Mouse (Mus musculus) midbrain, embryonic 16.5 days (tissue): ENCODE data around the gene Atp6v0e2. TPM values are rescaled to one million over a fixed set of nuclear protein-coding genes. Genes with fewer than 3 reads are reported as not detected.

Experiments used
- ATAC-seq: fragments of 200-750 bp; cut with Nextera tagmentation; 2 replicates; pipeline ENCODE4 v1.8.0; 2017; ENCODE audit warnings: moderate TSS enrichment
- H3K27ac ChIP-seq: fragments of 300-500 bp; sonication (generic); 2 replicates; pipeline ENCODE4 v1.5.1; 2014; ENCODE audit warnings: mild to moderate bottlenecking, low read length, mixed read lengths
- H3K27me3 ChIP-seq: fragments of 300-500 bp; sonication (generic); 2 replicates; pipeline ENCODE4 v1.6.1; 2014; ENCODE audit warnings: low read depth, low read length, mixed read lengths; ENCODE audit not compliant: control insufficient read depth, insufficient read depth
- H3K36me3 ChIP-seq: fragments of 300-500 bp; sonication (generic); 2 replicates; pipeline ENCODE4 v1.6.1; 2014; ENCODE audit warnings: mild to moderate bottlenecking, low read length, moderate library complexity, mixed read lengths; ENCODE audit not compliant: control insufficient read depth, insufficient read depth
- H3K4me1 ChIP-seq: fragments of 300-500 bp; sonication (generic); 2 replicates; pipeline ENCODE4 v1.6.1; 2014; ENCODE audit warnings: mild to moderate bottlenecking, low read length, mixed read lengths; ENCODE audit not compliant: control insufficient read depth, insufficient read depth
- H3K4me2 ChIP-seq: fragments of 300-500 bp; sonication (generic); 2 replicates; pipeline ENCODE4 v1.6.1; 2014; ENCODE audit warnings: mild to moderate bottlenecking, low read length, mixed read lengths
- H3K4me3 ChIP-seq: fragments of 300-500 bp; sonication (generic); 2 replicates; pipeline ENCODE4 v1.5.1; 2014; ENCODE audit warnings: low read depth, mild to moderate bottlenecking, low read length, moderate library complexity, mixed read lengths
- H3K9ac ChIP-seq: fragments of 300-500 bp; sonication (generic); 2 replicates; pipeline ENCODE4 v1.6.1; 2014; ENCODE audit warnings: low read depth, low read length, mixed read lengths
- H3K9me3 ChIP-seq: fragments of 300-500 bp; sonication (generic); replicated peaks from 2 replicates; pipeline ENCODE4 v1.6.1; 2014; ENCODE audit warnings: mild to moderate bottlenecking, low read length, mixed read lengths; ENCODE audit not compliant: control insufficient read depth, poor library complexity, severe bottlenecking
- WGBS: fragments of 180-500 bp; shearing (Covaris S2); extraction: QIAGEN DNeasy Blood & Tissue Kit; methylation state at CpG from one replicate; pipeline ENCODE4 v1.1.7; 2014; 5-methylcytosine and 5-hydroxymethylcytosine counted together
- polyA plus RNA-seq: library from polyadenylated mRNA; unstranded; fragments of >200 nt; fragmentation: Nextera tagmentation; extraction: Ambion mirVana; gene quantifications from 2 replicates; pipeline ENCODE4 v1.2.1, GENCODE M21; 2015

Gene Atp6v0e2
- polyA plus RNA-seq, 1 experiment from 2014 or later: 362 TPM

GRCm38 (mm10) chr6:48579215-48579648, 41.8 kb downstream of the Atp6v0e2 start:
- H3K36me3 ChIP-seq: no peaks in the 10 kb centered on the region
- no peaks in the 10 kb centered on the region for H3K4me1 ChIP-seq
- H3K4me3 ChIP-seq: no peak overlapping the region
- H3K27me3 ChIP-seq: no peaks in the 10 kb centered on the region
- no peak for ATAC-seq
- no peak overlapping the region for H3K4me2 ChIP-seq
- H3K9ac ChIP-seq: no peak overlapping the region
- no peak overlapping the region for H3K27ac ChIP-seq
- WGBS: 45% methylated on average over 5 of the region's 5 CpGs
- H3K9me3 ChIP-seq: no peaks in the 10 kb centered on the region

- H3K27ac ChIP-seq: no peak overlapping the region
- no peak for ATAC-seq
Observed at GRCm38 (mm10) chr6:48581257-48581656, 43.8 kb downstream of the Atp6v0e2 start.

GRCm38 (mm10) chr6:48582037-48582436, 44.6 kb downstream of the Atp6v0e2 start:
- WGBS: 70% methylated on average over 3 of the region's 3 CpGs
- no peaks in the 10 kb centered on the region for H3K9me3 ChIP-seq
- no peak overlapping the region for H3K4me3 ChIP-seq
- no peaks in the 10 kb centered on the region for H3K36me3 ChIP-seq
- H3K9ac ChIP-seq: no peak overlapping the region
- no peaks in the 10 kb centered on the region for H3K27me3 ChIP-seq
- no peaks in the 10 kb centered on the region for H3K4me1 ChIP-seq
- no peak overlapping the region for H3K4me2 ChIP-seq
- H3K27ac ChIP-seq: no peak overlapping the region
- peak; percentile 32; the same call in 1 of the 2 replicates for ATAC-seq

More at GRCm38 (mm10) chr6:48581257-48581656, 43.8 kb downstream of the Atp6v0e2 start:
- H3K9ac ChIP-seq: no peak overlapping the region
- H3K4me1 ChIP-seq: no peaks in the 10 kb centered on the region
- no peak overlapping the region for H3K4me3 ChIP-seq
- 8% methylated on average over 3 of the region's 3 CpGs for WGBS
- H3K4me2 ChIP-seq: no peak overlapping the region
- no peaks in the 10 kb centered on the region for H3K27me3 ChIP-seq
- H3K9me3 ChIP-seq: no peaks in the 10 kb centered on the region
- H3K36me3 ChIP-seq: no peaks in the 10 kb centered on the region

GRCm38 (mm10) chr6:48589194-48589750, 51.9 kb downstream of the Atp6v0e2 start, which contains the start of gene Gm45021:
Gm45021 (plus strand) TSS chr6:48589610.
- Histone ChIP-seq H3K4me2 (no peak within 1 kb of the TSS), H3K27me3 (no peaks in the 10 kb centered on the region), H3K9me3 (no peaks in the 10 kb centered on the region), H3K27ac (no peak within 1 kb of the TSS), H3K4me1 (peaks cover 5% of the 10 kb centered on the region), H3K4me3 (no peak within 1 kb of the TSS), H3K9ac (no peak within 1 kb of the TSS), H3K36me3 (no peaks in the 10 kb centered on the region)
- ATAC-seq: no peak
- WGBS: 72% methylated on average over 6 of the region's 6 CpGs

Other genes starting within 250 kb of the Atp6v0e2 start
- gene Krba1, start 142.0 kb upstream of the Atp6v0e2 start, polyA plus RNA-seq: 28.1 and 30.3 TPM in 2 replicates
- gene Zfp467, start 91.8 kb upstream of the Atp6v0e2 start, polyA plus RNA-seq: 30.3 and 32.8 TPM in 2 replicates
- gene Sspo, start 89.4 kb upstream of the Atp6v0e2 start, polyA plus RNA-seq: 0.51 and 0.62 TPM in 2 replicates
- gene Lrrc61, start 17.2 kb downstream of the Atp6v0e2 start, polyA plus RNA-seq: 27.5 and 27.9 TPM in 2 replicates
- gene Rarres2, start 35.2 kb downstream of the Atp6v0e2 start, polyA plus RNA-seq: 5.3 and 5.7 TPM in 2 replicates
- gene Gm45021, start 52.0 kb downstream of the Atp6v0e2 start, polyA plus RNA-seq: not detected in 2 replicates
- 48.2 and 48.8 TPM in 2 replicates for gene Repin1, start 56.3 kb downstream of the Atp6v0e2 start, polyA plus RNA-seq
- not detected in 2 replicates for gene Gm44965, start 56.3 kb downstream of the Atp6v0e2 start, polyA plus RNA-seq
- 14.1 and 16.7 TPM in 2 replicates for gene Zfp775, start 64.4 kb downstream of the Atp6v0e2 start, polyA plus RNA-seq
- gene AI854703, start 89.1 kb downstream of the Atp6v0e2 start, polyA plus RNA-seq: 24.9 and 27.4 TPM in 2 replicates
- 0.37 and 0.48 TPM in 2 replicates for gene Gimap8, start 109.6 kb downstream of the Atp6v0e2 start, polyA plus RNA-seq
- 1.6 and 3.1 TPM in 2 replicates for gene Gimap9, start 138.5 kb downstream of the Atp6v0e2 start, polyA plus RNA-seq
- gene Gimap4, start 146.9 kb downstream of the Atp6v0e2 start, polyA plus RNA-seq: 0.88 and 1.0 TPM in 2 replicates
- 6.2 and 7.2 TPM in 2 replicates for gene Gimap6, start 170.6 kb downstream of the Atp6v0e2 start, polyA plus RNA-seq
- gene Gm28053, start 181.0 kb downstream of the Atp6v0e2 start, polyA plus RNA-seq: 0.62 and 1.2 TPM in 2 replicates
- not detected in 2 replicates for gene Gimap7, start 181.0 kb downstream of the Atp6v0e2 start, polyA plus RNA-seq
- 5.2 and 5.4 TPM in 2 replicates for gene Gimap1, start 201.4 kb downstream of the Atp6v0e2 start, polyA plus RNA-seq
- gene Gimap5, start 208.6 kb downstream of the Atp6v0e2 start, polyA plus RNA-seq: 1.3 and 1.5 TPM in 2 replicates
- gene Gimap3, start 233.2 kb downstream of the Atp6v0e2 start, polyA plus RNA-seq: not detected in 2 replicates